Mouse (Mus musculus): ENCODE results near the gene Washc4. TPM values are rescaled to one million over a fixed set of nuclear protein-coding genes. Genes with fewer than 3 reads are reported as not detected.

The Washc4 gene
- 5.4 TPM for polyA plus RNA-seq (2015; fragmentation: Illumina TruSeq; extraction: RNeasy Lipid Tissue Mini Kit (QIAGEN cat#74804); ENCODE audit: insufficient read depth, low read depth, low replicate concordance)

GRCm38 (mm10) chr10:83543439-83544102 lies at the start of gene Washc4:
Gene Washc4 (plus strand): TSS chr10:83543752.

GRCm38 (mm10) chr10:83533910-83534283 lies 9.7 kb upstream of the Washc4 start, which contains the start of gene Aldh1l2:
Gene Aldh1l2 (minus strand): TSS chr10:83534140.

Other genes starting within 250 kb of the Washc4 start
- 1.2 TPM for gene Slc41a2, start 205.9 kb upstream of the Washc4 start, polyA plus RNA-seq (2015; fragmentation: Illumina TruSeq; extraction: RNeasy Lipid Tissue Mini Kit (QIAGEN cat#74804); ENCODE audit: insufficient read depth, low read depth, low replicate concordance)
- 0.13 TPM for gene D10Wsu102e, start 183.5 kb upstream of the Washc4 start, polyA plus RNA-seq (2015; fragmentation: Illumina TruSeq; extraction: RNeasy Lipid Tissue Mini Kit (QIAGEN cat#74804); ENCODE audit: insufficient read depth, low read depth, low replicate concordance)
- gene Aldh1l2, start 9.6 kb upstream of the Washc4 start, polyA plus RNA-seq (2015; fragmentation: Illumina TruSeq; extraction: RNeasy Lipid Tissue Mini Kit (QIAGEN cat#74804); ENCODE audit: insufficient read depth, low read depth, low replicate concordance), result 15.1 TPM
- gene Appl2, start 105.0 kb downstream of the Washc4 start, polyA plus RNA-seq (2015; fragmentation: Illumina TruSeq; extraction: RNeasy Lipid Tissue Mini Kit (QIAGEN cat#74804); ENCODE audit: insufficient read depth, low read depth, low replicate concordance), result 145 TPM
- not detected for gene 1500009L16Rik, start 179.1 kb downstream of the Washc4 start, polyA plus RNA-seq (2015; fragmentation: Illumina TruSeq; extraction: RNeasy Lipid Tissue Mini Kit (QIAGEN cat#74804); ENCODE audit: insufficient read depth, low read depth, low replicate concordance)

Data from pancreas, adult 10 weeks (tissue).